Mouse (Mus musculus) CH12.LX (cell line): Measurements from ENCODE around the gene Rtn3. TPM values are rescaled to one million over a fixed set of nuclear protein-coding genes. Genes with fewer than 3 reads are reported as not detected.

Experiments
- DNase-seq: peaks from one replicate; pipeline ENCODE4 v3.0.0-alpha.2; 2013; ENCODE audit errors: extremely low read depth
- H3K27ac ChIP-seq: 2 replicates; pipeline ENCODE4 v1.5.1; 2012; ENCODE audit warnings: low read depth, mild to moderate bottlenecking, control low read depth, moderate library complexity; ENCODE audit not compliant: insufficient read depth
- H3K27me3 ChIP-seq: replicated peaks from 2 replicates; pipeline ENCODE3; 2012; ENCODE audit warnings: inconsistent platforms
- H3K36me3 ChIP-seq, 2 experiments: replicated peaks in 1 of 2; 2 replicates each; pipeline versions ENCODE3 to v1.6.1; 2012; ENCODE audit warnings: inconsistent platforms in 1 of 2, low read length in 1 of 2, mild to moderate bottlenecking in 1 of 2, mixed read lengths in 1 of 2, moderate library complexity in 1 of 2; ENCODE audit not compliant: control insufficient read depth in 1 of 2, insufficient read depth in 1 of 2
- H3K4me1 ChIP-seq, 2 experiments: 2 replicates each; pipeline ENCODE4 v1.6.1; 2012; ENCODE audit warnings: inconsistent platforms in 1 of 2, moderate library complexity in 1 of 2; ENCODE audit not compliant: insufficient read depth in 2 of 2, control insufficient read depth in 1 of 2
- H3K4me2 ChIP-seq: 2 replicates; pipeline ENCODE4 v1.6.1; 2012; ENCODE audit warnings: low read depth, mild to moderate bottlenecking, control low read depth; ENCODE audit not compliant: poor library complexity, insufficient read depth, severe bottlenecking
- H3K4me3 ChIP-seq, 3 experiments: fragments of 150-350 bp in 1 of 3; sonication (generic) in 1 of 3; replicated peaks in 1 of 3; 2 replicates each; pipeline versions ENCODE3 to v1.5.1; 2011 to 2012; ENCODE audit warnings: low read depth in 2 of 3, low read length in 2 of 3, mild to moderate bottlenecking in 2 of 3, moderate library complexity in 2 of 3, control low read depth in 1 of 3, improper control_type of control experiment in 1 of 3, inconsistent platforms in 1 of 3, mixed read lengths in 1 of 3; ENCODE audit not compliant: poor library complexity in 1 of 3
- H3K79me2 ChIP-seq: replicated peaks from 2 replicates; pipeline ENCODE4 v1.6.1; 2012; ENCODE audit warnings: mild to moderate bottlenecking, moderate library complexity; ENCODE audit not compliant: control insufficient read depth, poor library complexity, insufficient read depth, severe bottlenecking; ENCODE audit errors: extremely low read depth
- H3K9ac ChIP-seq: 2 replicates; pipeline ENCODE4 v1.6.1; 2012; ENCODE audit warnings: low read depth, mild to moderate bottlenecking, control low read depth, moderate library complexity; ENCODE audit not compliant: insufficient read depth
- H3K9me3 ChIP-seq: replicated peaks from 2 replicates; pipeline ENCODE3; 2012; ENCODE audit warnings: low read length, inconsistent platforms, mixed read lengths
- BHLHE40 ChIP-seq: IDR thresholded peaks from 2 replicates; pipeline ENCODE4 v1.6.1; 2011; ENCODE audit warnings: mild to moderate bottlenecking, low read depth, low read length, improper control_type of control experiment
- CHD2 ChIP-seq: IDR thresholded peaks from 2 replicates; pipeline ENCODE4 v1.6.1; 2011; ENCODE audit warnings: low read length, improper control_type of control experiment
- CTCF ChIP-seq, 2 experiments: IDR thresholded peaks in 1 of 2; conservative IDR thresholded peaks in 1 of 2; 2 replicates each; pipeline ENCODE4 v1.5.1; 2011 to 2012; ENCODE audit warnings: low read depth in 2 of 2, low read length in 2 of 2, improper control_type of control experiment in 1 of 2, inconsistent platforms in 1 of 2, mild to moderate bottlenecking in 1 of 2, moderate library complexity in 1 of 2
- E2F4 ChIP-seq: IDR thresholded peaks from 2 replicates; pipeline ENCODE4 v1.6.1; 2011; ENCODE audit warnings: low read depth, low read length, improper control_type of control experiment; ENCODE audit not compliant: insufficient replicate concordance
- ELF1 ChIP-seq: IDR thresholded peaks from 2 replicates; pipeline ENCODE4 v1.6.1; 2014; ENCODE audit warnings: low read depth, mild to moderate bottlenecking, inconsistent platforms, low read length, improper control_type of control experiment
- GABPA ChIP-seq: IDR thresholded peaks from 2 replicates; pipeline ENCODE4 v1.6.1; 2012; ENCODE audit warnings: low read depth, low read length, improper control_type of control experiment, inconsistent platforms; ENCODE audit not compliant: insufficient replicate concordance
- IRF4 ChIP-seq: IDR thresholded peaks from 2 replicates; pipeline ENCODE4 v1.6.1; 2014; ENCODE audit warnings: low read depth, mild to moderate bottlenecking, inconsistent platforms, low read length, improper control_type of control experiment
- JUN ChIP-seq: IDR thresholded peaks from 2 replicates; pipeline ENCODE4 v1.6.1; 2011; ENCODE audit warnings: low read depth, mild to moderate bottlenecking, low read length, improper control_type of control experiment, moderate library complexity; ENCODE audit not compliant: insufficient read depth
- JUND ChIP-seq: conservative IDR thresholded peaks from 2 replicates; pipeline ENCODE4 v1.6.1; 2011; ENCODE audit warnings: low read depth, low read length, improper control_type of control experiment
- MAFK ChIP-seq: IDR thresholded peaks from 2 replicates; pipeline ENCODE4 v1.6.1; 2011; ENCODE audit warnings: low read length, improper control_type of control experiment; ENCODE audit not compliant: insufficient replicate concordance
- MAX ChIP-seq: IDR thresholded peaks from 2 replicates; pipeline ENCODE4 v1.6.1; 2011; ENCODE audit warnings: low read length, improper control_type of control experiment
- MAZ ChIP-seq: IDR thresholded peaks from 2 replicates; pipeline ENCODE4 v1.6.1; 2012; ENCODE audit warnings: low read depth, mild to moderate bottlenecking, inconsistent platforms, low read length, improper control_type of control experiment, moderate library complexity
- MEF2A ChIP-seq: IDR thresholded peaks from 2 replicates; pipeline ENCODE4 v1.6.1; 2014; ENCODE audit warnings: low read depth, mild to moderate bottlenecking, inconsistent platforms, low read length, improper control_type of control experiment, borderline replicate concordance
- MXI1 ChIP-seq: IDR thresholded peaks from 2 replicates; pipeline ENCODE4 v1.6.1; 2011; ENCODE audit warnings: mild to moderate bottlenecking, low read depth, low read length, improper control_type of control experiment
- NELFE ChIP-seq: IDR thresholded peaks from 2 replicates; pipeline ENCODE4 v1.6.1; 2011; ENCODE audit warnings: low read depth, low read length, improper control_type of control experiment
- NRF1 ChIP-seq: IDR thresholded peaks from 2 replicates; pipeline ENCODE4 v1.6.1; 2014; ENCODE audit warnings: low read depth, mild to moderate bottlenecking, inconsistent platforms, low read length, improper control_type of control experiment, moderate library complexity
- POLR2A ChIP-seq: IDR thresholded peaks from 2 replicates; pipeline ENCODE4 v1.6.1; 2011; ENCODE audit warnings: low read depth, mild to moderate bottlenecking, improper control_type of control experiment, low read length
- SIN3A ChIP-seq: IDR thresholded peaks from 2 replicates; pipeline ENCODE4 v1.6.1; 2012; ENCODE audit warnings: low read length, improper control_type of control experiment, inconsistent platforms
- TCF12 ChIP-seq: IDR thresholded peaks from 2 replicates; pipeline ENCODE4 v1.6.1; 2014; ENCODE audit warnings: low read depth, mild to moderate bottlenecking, inconsistent platforms, low read length, improper control_type of control experiment
- UBTF ChIP-seq: IDR thresholded peaks from 2 replicates; pipeline ENCODE4 v1.6.1; 2012; ENCODE audit warnings: low read depth, mild to moderate bottlenecking, inconsistent platforms, low read length, improper control_type of control experiment, moderate library complexity
- USF1 ChIP-seq: IDR thresholded peaks from 2 replicates; pipeline ENCODE4 v1.6.1; 2014; ENCODE audit warnings: low read depth, mild to moderate bottlenecking, inconsistent platforms, low read length, improper control_type of control experiment
- ZKSCAN1 ChIP-seq: IDR thresholded peaks from 2 replicates; pipeline ENCODE4 v1.6.1; 2012; ENCODE audit warnings: low read depth, inconsistent platforms, low read length, improper control_type of control experiment, borderline replicate concordance
- ZMIZ1 ChIP-seq: IDR thresholded peaks from 2 replicates; pipeline ENCODE4 v1.6.1; 2012; ENCODE audit warnings: low read depth, mild to moderate bottlenecking, inconsistent platforms, low read length, improper control_type of control experiment
- dilution Hi-C: fragments of 300-500 bp; cut with MboI; formaldehyde crosslinking; loops from 2 replicates; pipeline ENCODE4 v1.14.3; 2020; ENCODE audit warnings: low sequenced_read_pairs; ENCODE audit not compliant: extremely low pct_unique_long_range_greater_than_20kb, extremely low pct_ligation_motif_present
- in situ Hi-C: fragments of 300-500 bp; cut with MboI; formaldehyde crosslinking; loops from 3 replicates; pipeline ENCODE4 v1.14.3; 2019; ENCODE audit warnings: low sequenced_read_pairs, low pct_ligation_motif_present, low pct_unique_long_range_greater_than_20kb, mixed read lengths
- polyA plus RNA-seq: library from polyadenylated mRNA; unstranded; fragments of >175 nt; gene quantifications from 2 replicates; pipeline ENCODE4 v1.2.1, GENCODE M21; 2012; ENCODE audit warnings: low read depth; ENCODE audit not compliant: insufficient read length
- total RNA-seq, 2 experiments: library from RNA; depleted of rRNA; stranded (reverse); fragments of 300-350 nt in 1 of 2; fragments of >200 nt in 1 of 2; gene quantifications; 2 replicates each; pipeline ENCODE4 v1.2.3; 2012 to 2014

Gene Rtn3
- total and polyA plus RNA-seq, 3 experiments, result 32.7 to 102 (median 39.1) TPM

- no peak for DNase-seq
- H3K27me3 ChIP-seq, result no peaks in the 10 kb centered on the region
- H3K9me3 ChIP-seq, result no peaks in the 10 kb centered on the region
- H3K9ac ChIP-seq, result no peak overlapping the region
- H3K4me3 ChIP-seq, result no peak overlapping the region
- in situ Hi-C loops, result no loop called here
- TF ChIP-seq E2F4 (no peak), GABPA (no peak), MEF2A (no peak), TCF12 (no peak), POLR2A (no peak), ELF1 (no peak), IRF4 (no peak), CTCF (conservative IDR thresholded peaks at IDR 0.05 in 1 of 2, IDR thresholded peaks at IDR 0.05 in 1 of 2; ENCODE audit: low read depth in 2 of 2, low read length in 2 of 2) (no peak), NELFE (no peak), MAX (no peak), MAZ (no peak), NRF1 (no peak), ZMIZ1 (no peak), UBTF (no peak), USF1 (no peak), MXI1 (no peak)
- TF ChIP-seq, all 38 proteins: peak for 0
- Histone ChIP-seq H3K79me2 (no peaks in the 10 kb centered on the region), H3K27ac (no peak overlapping the region), H3K36me3 (peaks cover 0 to 44% of the 10 kb centered on the region in 2 experiments), H3K4me2 (no peak overlapping the region), H3K4me1 (peaks cover 0 to 15% of the 10 kb centered on the region in 2 experiments; a peak in 2 of 4 replicates)
- dilution Hi-C loops, result no loop called here
Observed at GRCm38 (mm10) chr19:7445596-7445995, 37.5 kb downstream of the Rtn3 start.

- dilution Hi-C loops, result no loop called here
- Histone ChIP-seq H3K9ac (no peak overlapping the region), H3K4me2 (no peak overlapping the region), H3K36me3 (peaks cover 0 to 44% of the 10 kb centered on the region in 2 experiments), H3K9me3 (no peaks in the 10 kb centered on the region), H3K4me1 (peaks cover 0 to 15% of the 10 kb centered on the region in 2 experiments; a peak in 2 of 4 replicates), H3K27ac (no peak overlapping the region), H3K79me2 (no peaks in the 10 kb centered on the region), H3K4me3 (no peak overlapping the region), H3K27me3 (no peaks in the 10 kb centered on the region)
- in situ Hi-C loops, result no loop called here
- no peak for DNase-seq
- TF ChIP-seq ZKSCAN1, result no peak
- TF ChIP-seq SIN3A, result no peak
- TF ChIP-seq MXI1, result no peak
- no peak for TF ChIP-seq NELFE
- TF ChIP-seq ZMIZ1, result no peak
- no peak for TF ChIP-seq MAFK
- TF ChIP-seq NRF1, result no peak
- TF ChIP-seq JUN, result no peak
- no peak for TF ChIP-seq CHD2
- TF ChIP-seq BHLHE40, result no peak
- TF ChIP-seq TCF12, result no peak
- TF ChIP-seq USF1, result no peak
- TF ChIP-seq MEF2A, result no peak
- no peak for TF ChIP-seq JUND
Observed at GRCm38 (mm10) chr19:7445105-7445504, 38.0 kb downstream of the Rtn3 start.
